Comparison of ENCODE assay signal across 8 mouse cellular contexts in the genomic region with DNA sequence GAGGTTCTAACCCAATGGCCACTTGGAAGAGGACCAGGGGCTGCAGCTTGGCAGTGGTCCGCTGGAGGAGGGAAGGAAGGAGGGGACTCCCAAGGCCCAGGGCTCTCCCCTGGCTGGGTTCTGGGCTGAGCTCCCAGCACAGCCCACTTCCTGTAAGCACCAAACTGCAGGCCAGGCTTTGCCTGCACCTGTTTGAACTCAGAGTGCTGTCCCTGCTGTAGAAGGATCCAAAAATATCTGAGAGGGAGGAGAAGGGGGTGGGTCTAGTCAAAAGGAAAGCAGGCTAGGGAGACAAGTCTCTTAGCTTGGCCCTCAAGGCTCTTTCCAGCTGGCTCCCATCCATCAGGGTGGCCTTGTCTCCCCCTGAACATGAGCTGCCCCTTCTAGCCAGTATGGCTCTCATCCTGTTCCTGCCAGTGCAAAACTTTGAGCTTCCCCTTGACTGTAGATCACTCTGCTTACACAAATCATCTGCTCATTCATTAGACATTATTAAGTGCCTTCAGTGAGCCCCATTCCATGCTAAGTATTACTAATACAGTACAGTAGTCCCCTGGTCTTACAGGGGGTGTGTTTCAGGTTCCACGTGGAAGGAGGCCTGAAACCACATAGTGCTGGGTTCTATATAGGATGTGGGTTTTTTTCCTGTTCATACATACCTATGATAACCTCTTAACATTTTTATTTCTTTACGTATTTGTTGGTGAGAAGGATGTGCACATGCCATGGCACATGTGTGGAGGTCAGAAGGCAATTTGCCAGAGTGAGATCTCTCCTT. TPM values are rescaled to one million over a fixed set of nuclear protein-coding genes. Genes with fewer than 3 reads are reported as not detected.
DNase-seq lines count a peak whose midpoint lies in the region; ATAC-seq and TF ChIP-seq lines count a peak whose summit lies in the region.

No protein-coding gene starts in this region.

- peak; percentile 64 for ATAC-seq in common myeloid progenitor, adult 5-6 weeks (replicated peaks; ENCODE audit: low read depth, poor library complexity, severe bottlenecking)
- ATAC-seq in heart, postnatal 0 days (ENCODE audit: insufficient read depth, low read depth) = peak; percentile 80

- no peak for TF ChIP-seq CTCF in heart, postnatal 0 days (IDR thresholded peaks at IDR 0.05; ENCODE audit: low read depth)

- H3K4me2 ChIP-seq in heart, postnatal 0 days (ENCODE audit: low read depth, low read length) = peak overlapping the region; percentile 18

- H3K27me3 ChIP-seq in heart, postnatal 0 days (ENCODE audit: control insufficient read depth, insufficient read depth, low read length) = no peaks in the 10 kb centered on the region

- no peaks in the 10 kb centered on the region for H3K9me3 ChIP-seq in heart, postnatal 0 days (replicated peaks; ENCODE audit: control insufficient read depth, low read length)

- WGBS in heart, postnatal 0 days = 17% methylated on average over 3 of the region's 3 CpGs

- peak; percentile 23 to 79 for DNase-seq in left cerebral cortex, postnatal 10 days (ENCODE audit: extremely low spot score in 1 of 2, low spot score in 2 of 2)
- DNase-seq in left cerebral cortex, adult 8-10 months (ENCODE audit: low spot score in 2 of 2) = no peak
- DNase-seq in heart, postnatal 0 days (ENCODE audit: low spot score) = peak; percentile 94
- DNase-seq in layer of hippocampus, postnatal 36 days = peak; percentile 42 to 47
- peak; percentile 19 for DNase-seq in right cerebral cortex, adult 18-20 months
- DNase-seq in B cell, adult 2 months = no peak
- no peak for DNase-seq in embryo, embryonic 10.5 days (ENCODE audit: low spot score)

- peak overlapping the region; percentile 94 for H3K27ac ChIP-seq in heart, postnatal 0 days (ENCODE audit: low read depth)

- 0 out of 2 replicates have a peak, but pooled peaks have one; percentile 19 for TF ChIP-seq EP300 in heart, postnatal 0 days (IDR thresholded peaks at IDR 0.05; ENCODE audit: low read depth)

- no peak overlapping the region for H3K4me3 ChIP-seq in heart, postnatal 0 days (ENCODE audit: low read depth, low read length)

- H3K36me3 ChIP-seq in heart, postnatal 0 days (replicated peaks; ENCODE audit: control insufficient read depth, insufficient read depth, low read length) = 0 out of 2 replicates have a peak, but pooled peaks cover 6% of the 10 kb centered on the region

- peak overlapping the region; percentile 50; the same call in 1 of the 2 replicates for H3K9ac ChIP-seq in heart, postnatal 0 days (replicated peaks; ENCODE audit: low read depth, low read length)

- intact Hi-C loops in left cerebral cortex, postnatal 10 days (cut with DNase I) = no loop called here

- H3K4me1 ChIP-seq in heart, postnatal 0 days (ENCODE audit: control insufficient read depth, insufficient read depth) = peaks cover 63% of the 10 kb centered on the region

RNA-seq across cellular contexts. Expression of gene Srl, which starts 28.8 kb away (rescaled TPM):
- 10 to 100 TPM; 19.7 to 20.6 TPM for total RNA-seq in left cerebral cortex, postnatal 10 days (2021)
- total RNA-seq in left cerebral cortex, adult 8-10 months (2022) = 1 to 10 TPM; 3.6 to 7.4 (median 5.1) TPM
- total RNA-seq in common myeloid progenitor, adult 5-6 weeks (2017) = 14.1 and 23.1 TPM in 2 replicates
- 910 and 974 TPM in 2 replicates for total RNA-seq in heart, postnatal 0 days (2014; rRNA removed; ENCODE audit: low replicate concordance)
- polyA plus RNA-seq in heart, postnatal 0 days (2015; fragmentation: Nextera tagmentation; extraction: Ambion mirVana) = 346 and 419 TPM in 2 replicates
- 10 to 100 TPM; 13.6 to 14.1 TPM for total RNA-seq in layer of hippocampus, postnatal 36 days (2021)

RNA-seq across cellular contexts. Expression of gene Tfap4, which starts 46.8 kb away (rescaled TPM):
- total RNA-seq in left cerebral cortex, postnatal 10 days (2021) = 1 to 10 TPM; 3.1 to 3.4 TPM
- 1 to 10 TPM; 5.5 to 8.1 (median 6.9) TPM for total RNA-seq in left cerebral cortex, adult 8-10 months (2022)
- 53.1 and 60.7 TPM in 2 replicates for total RNA-seq in common myeloid progenitor, adult 5-6 weeks (2017)
- 2.6 and 6.3 TPM in 2 replicates for total RNA-seq in heart, postnatal 0 days (2014; rRNA removed; ENCODE audit: low replicate concordance)
- polyA plus RNA-seq in heart, postnatal 0 days (2015; fragmentation: Nextera tagmentation; extraction: Ambion mirVana) = 2.9 and 3.4 TPM in 2 replicates
- total RNA-seq in layer of hippocampus, postnatal 36 days (2021) = 1 to 10 TPM; 4.3 to 4.7 TPM

Comparison
In these comparisons a context has a peak if more than half of its experiments do, and no peak if none do; other contexts are left out.
1. DNase-seq: peak in left cerebral cortex, postnatal 10 days (2 of 2), heart, postnatal 0 days (single experiment), layer of hippocampus, postnatal 36 days (2 of 2) and right cerebral cortex, adult 18-20 months (single experiment); none in left cerebral cortex, adult 8-10 months (0 of 2), B cell, adult 2 months (0 of 2) and embryo, embryonic 10.5 days (single experiment).
2. RNA of gene Srl, which starts 28.8 kb away (total RNA-seq): 910 to 974 TPM in heart, postnatal 0 days; 14.1 to 23.1 TPM in common myeloid progenitor, adult 5-6 weeks, 19.7 to 20.6 TPM in left cerebral cortex, postnatal 10 days, 13.6 to 14.1 TPM in layer of hippocampus, postnatal 36 days and 3.6 to 7.4 TPM in left cerebral cortex, adult 8-10 months; every median in the first group is over 10 times any median in the second.